Mouse (Mus musculus): ENCODE measurements around the gene Pkd2l1.

DNA sequence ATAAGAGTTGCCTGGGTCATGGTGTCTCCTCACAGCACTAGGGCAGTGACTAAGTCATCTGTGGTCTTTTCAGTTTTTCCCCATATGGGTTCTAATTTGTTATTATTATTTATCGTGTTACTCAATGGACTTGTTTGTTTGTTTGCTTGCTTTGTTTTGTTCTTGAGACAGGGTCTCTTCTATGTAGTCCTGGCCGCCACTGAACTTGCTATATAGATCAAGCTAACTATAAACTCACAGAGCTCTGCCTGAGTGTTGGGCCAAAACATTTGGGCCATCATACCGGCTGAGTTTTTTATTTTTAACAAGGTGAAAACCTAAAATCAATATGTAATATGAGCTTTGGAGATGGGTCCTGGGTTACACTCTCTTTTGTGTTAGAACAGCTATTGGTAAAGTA, 32.9 kb downstream of the Pkd2l1 start:
- TF ChIP-seq POLR2A (IDR thresholded peaks at IDR 0.05; ENCODE audit: borderline replicate concordance, insufficient read depth, low read length) (no peak), CTCF (IDR thresholded peaks at IDR 0.05; ENCODE audit: borderline replicate concordance, insufficient read depth, low read depth, low read length) (no peak)

Measured in cerebellum, adult 2 months (tissue).